Mouse (Mus musculus) right cerebral cortex, adult 18-20 months (tissue): ENCODE results near the gene AA986860.

Experiments used
- DNase-seq: peaks from one replicate; pipeline ENCODE4 v3.0.0; 2022; ENCODE audit warnings: mixed read lengths

AA986860 gene

GRCm38 (mm10) chr1:130737411-130737881 is 5.7 kb downstream of the AA986860 start:
- DNase-seq, result no peak

DNA sequence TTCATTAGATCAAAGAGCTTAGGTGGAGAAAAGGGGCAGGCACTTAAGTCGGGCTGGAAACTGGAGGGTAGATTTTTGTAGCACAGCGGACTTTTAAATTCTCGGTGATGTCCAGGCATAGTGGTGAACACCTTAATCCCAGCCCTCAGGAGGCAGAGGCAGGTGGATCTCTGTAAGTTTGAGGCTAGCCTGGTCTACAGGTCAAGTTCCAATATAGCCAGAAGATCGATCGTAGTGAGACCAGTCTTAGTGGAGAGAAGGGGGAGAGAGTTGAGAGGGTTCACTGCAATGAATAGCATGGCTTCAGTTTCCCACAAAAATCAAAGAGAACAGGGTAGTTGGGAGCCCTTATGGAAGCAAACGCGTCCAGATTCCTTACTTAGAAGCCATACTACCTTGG is 6.1 kb downstream of the AA986860 start:
- DNase-seq, result no peak

GRCm38 (mm10) chr1:130738551-130739106 is 6.9 kb downstream of the AA986860 start:
- no peak for DNase-seq

DNA sequence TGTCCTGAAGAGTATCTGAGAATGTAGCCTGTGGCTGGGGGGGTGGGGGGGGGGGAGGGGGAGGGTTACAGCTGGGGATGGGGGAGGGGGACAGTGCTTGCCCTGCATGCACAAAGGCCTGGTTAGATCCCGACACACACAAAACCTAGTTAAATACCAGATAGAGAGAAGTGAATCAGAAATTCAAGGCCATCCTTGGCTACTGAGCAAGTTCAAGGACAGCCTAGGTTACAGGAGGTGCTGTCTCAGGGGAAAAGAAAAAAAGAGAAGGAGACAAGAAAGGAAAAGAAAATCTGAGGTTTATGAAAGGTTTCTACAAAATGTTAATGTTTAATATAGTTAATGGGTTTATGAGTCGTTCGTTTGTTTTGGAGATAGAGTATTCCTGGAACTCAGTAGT is 7.9 kb downstream of the AA986860 start:
- DNase-seq, result no peak

DNA sequence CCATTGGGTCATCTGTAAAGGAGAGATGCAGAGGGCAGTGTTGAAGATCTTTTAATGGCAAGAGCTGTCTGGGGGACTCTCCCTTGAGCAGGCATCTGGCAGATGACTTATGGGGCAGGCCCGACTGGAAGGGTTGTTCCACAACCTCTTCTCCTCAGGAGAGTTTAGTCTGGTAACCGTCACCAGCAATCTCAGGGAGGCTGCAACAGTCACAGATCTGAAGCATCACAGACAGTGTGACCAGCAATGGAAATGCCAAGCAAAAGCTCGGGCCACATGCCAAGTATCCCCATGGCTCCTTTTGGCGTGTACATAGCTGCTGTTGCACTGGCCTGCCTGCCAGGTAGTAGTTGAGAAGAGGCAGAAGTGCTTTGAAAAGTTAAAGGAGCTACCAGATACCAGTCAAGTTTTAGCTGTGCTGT is 8.5 kb downstream of the AA986860 start:
- no peak for DNase-seq

- peak; percentile 71 for DNase-seq
These were observed 9.3 kb downstream of the AA986860 start for GRCm38 (mm10) chr1:130740781-130741720.

DNA sequence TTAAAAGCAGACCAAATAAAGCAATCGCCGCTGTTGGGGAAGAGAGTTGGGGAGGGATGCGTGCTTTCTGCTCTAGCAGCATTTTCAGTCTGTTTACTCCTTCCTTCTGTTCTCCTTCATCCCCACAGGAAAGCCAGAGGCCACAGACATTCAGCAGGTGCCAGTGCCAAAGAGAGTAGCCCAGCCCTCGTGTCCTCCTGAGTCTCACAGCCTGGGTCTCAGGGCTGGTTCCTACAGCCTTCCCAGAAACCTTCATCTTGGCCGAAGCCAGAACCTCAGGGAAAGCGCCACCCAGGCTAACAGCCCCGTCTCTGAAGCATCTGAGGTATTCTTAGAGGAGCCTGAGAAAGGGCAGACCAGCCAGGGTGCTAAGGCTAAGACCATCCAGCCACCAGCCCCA is 10.4 kb downstream of the AA986860 start:
- no peak for DNase-seq

DNA sequence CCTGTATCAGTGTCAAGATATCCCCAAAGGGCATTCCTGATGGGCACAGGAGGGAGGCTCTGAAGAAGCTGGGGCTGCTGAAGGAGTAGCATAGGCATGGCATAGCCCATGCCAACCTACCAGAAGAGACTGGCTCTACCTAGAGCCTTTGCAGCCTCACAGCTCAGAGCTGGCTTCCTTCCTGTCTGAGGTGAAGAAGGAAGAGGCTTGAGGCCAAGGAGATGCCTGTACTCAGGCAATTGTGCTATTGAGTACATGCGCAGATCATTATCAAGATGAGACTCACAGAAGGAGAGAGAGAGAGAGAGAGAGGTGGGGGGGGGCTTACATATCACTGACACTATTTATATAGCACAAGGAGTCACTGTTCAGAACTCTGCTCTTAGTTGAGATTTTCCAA is 12.0 kb downstream of the AA986860 start:
- no peak for DNase-seq

GRCm38 (mm10) chr1:130744217-130744616 is 12.4 kb downstream of the AA986860 start:
- no peak for DNase-seq

DNA sequence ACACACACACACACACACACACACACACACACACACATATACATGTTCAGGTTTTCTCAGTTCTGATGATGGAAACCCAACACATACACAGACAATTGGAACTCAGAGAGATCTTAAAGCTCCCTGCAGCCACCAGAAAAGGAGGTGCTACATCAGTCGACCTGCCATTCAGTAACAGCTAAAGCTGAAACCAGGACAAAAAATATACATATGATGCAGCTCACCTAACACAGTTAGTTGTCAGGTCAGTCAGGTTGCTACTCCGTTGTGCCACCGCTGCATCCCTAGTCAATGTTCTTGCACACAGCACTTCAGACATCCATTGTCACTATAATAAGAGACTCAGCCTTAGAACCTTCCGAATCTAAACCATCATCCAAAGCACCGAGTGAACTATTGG is 13.2 kb downstream of the AA986860 start:
- no peak for DNase-seq

DNA sequence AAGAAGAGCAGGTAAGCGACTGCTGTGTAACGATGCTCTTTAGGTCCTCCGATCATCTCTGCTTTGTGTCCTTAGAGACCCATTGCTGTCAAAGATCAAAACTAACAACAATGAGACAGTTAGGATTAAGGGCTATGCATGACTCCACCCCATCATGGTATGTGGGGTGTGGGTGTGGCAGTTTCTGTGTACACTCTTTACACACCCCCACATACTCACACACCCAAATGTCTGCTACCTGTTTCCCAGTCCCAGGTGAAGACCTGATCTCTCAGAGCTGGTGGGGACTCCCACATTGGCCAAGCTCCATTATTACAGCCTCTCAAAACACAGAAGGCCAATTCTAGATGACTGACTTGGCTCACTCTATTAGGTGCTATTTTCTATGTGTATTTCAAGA is 13.8 kb downstream of the AA986860 start:
- no peak for DNase-seq

GRCm38 (mm10) chr1:130746819-130747218 is 15.0 kb downstream of the AA986860 start:
- DNase-seq, result no peak

DNA sequence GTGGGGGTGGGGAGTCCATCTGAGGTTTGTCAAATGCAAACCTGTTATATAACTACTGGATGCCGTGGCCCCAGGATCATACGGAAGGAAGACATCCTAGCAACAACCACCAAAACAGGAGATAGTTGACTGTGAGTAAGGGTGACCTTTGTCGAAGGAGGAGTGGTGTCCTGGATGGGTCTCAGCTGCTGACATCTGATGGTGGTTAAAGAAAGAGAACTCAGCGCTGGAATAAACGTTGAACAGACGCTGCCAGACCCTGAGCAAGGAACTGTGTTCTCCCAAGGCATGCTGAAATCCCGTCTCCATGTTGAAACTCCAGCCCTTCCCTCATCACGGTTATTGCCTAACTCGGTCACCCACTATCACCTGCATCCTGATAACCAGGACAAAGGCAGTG is 27.9 kb downstream of the AA986860 start:
- DNase-seq, result no peak

DNA sequence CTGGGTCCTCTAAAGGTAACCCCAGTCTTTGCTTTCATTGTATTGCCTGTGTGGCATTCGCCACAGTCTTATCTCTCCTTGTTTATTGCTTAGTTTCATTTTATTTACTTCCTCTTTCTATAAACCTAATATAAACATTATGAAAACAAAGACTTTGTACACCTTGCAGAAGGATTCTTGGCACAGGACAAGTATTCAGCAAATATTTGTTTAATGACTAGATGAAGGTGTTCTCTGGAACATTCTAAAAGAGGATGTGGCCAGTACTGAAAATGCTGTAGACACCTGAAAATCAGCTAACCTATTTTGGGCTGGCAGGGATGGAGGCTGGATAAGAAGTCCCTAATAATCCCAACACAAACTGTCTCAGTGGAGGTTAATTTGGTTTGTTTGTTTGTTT is 29.8 kb downstream of the AA986860 start:
- DNase-seq, result no peak

DNA sequence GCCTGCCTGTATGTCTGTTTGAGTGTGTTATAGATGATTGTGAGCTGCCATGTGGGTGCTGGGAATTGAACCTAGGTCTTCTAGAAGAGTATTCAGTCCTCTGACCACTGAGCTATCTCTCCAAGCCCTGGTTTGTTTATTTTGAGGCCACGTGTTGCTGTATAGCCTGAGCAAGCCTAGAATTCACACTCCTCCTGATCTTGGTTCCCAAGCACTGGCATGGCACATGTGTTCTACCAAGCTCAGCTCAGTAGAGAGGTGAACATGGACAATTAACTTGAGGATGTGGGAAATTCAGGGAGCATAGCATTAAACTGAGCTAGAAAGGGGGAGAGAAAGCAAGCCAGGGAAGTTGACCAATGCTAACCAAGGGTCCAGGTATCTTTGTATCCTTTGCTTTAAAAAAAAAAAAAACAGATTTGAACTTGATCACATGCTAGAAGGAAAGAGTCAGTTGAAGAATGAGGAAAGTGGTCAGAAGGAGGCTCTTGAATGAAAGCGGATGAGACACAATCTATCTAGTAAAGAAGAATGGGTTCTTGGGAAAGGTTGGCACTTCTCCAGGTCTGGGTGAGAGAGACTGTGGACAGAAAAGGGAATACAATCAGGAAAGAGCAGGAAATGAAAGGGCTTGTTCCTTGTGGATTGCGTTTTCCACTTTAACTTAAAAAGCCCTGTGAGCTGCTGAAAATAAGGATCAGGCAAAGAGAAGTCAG is 30.4 kb downstream of the AA986860 start:
- no peak for DNase-seq

DNA sequence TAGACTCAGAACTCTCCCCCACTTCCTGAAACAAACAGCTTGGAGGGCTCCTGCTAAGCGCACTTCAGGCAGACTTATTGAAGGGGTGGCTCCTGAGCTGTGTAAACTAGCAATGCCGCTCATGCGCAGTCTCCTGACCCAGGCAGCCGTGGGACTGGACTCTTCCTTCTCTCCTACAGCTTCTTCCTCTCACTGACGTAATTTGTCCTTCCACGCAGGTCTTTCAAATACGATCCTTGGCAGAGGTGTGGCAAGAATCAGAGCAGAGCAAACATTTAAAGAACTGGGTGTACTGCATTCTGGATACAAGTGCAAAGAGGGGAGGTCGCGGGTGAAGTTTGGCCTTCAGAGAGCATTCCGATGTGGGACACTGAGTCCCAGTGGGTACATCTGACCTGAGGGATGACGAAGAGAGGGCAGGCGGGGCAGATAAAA is 32.3 kb downstream of the AA986860 start:
- no peak for DNase-seq

- DNase-seq, result no peak
These were observed 35.3 kb downstream of the AA986860 start for GRCm38 (mm10) chr1:130767066-130767465.

- DNase-seq, result no peak
These were observed 38.1 kb downstream of the AA986860 start for GRCm38 (mm10) chr1:130769925-130770324.

- no peak for DNase-seq
These were observed 38.7 kb downstream of the AA986860 start for GRCm38 (mm10) chr1:130770487-130770886.

DNA sequence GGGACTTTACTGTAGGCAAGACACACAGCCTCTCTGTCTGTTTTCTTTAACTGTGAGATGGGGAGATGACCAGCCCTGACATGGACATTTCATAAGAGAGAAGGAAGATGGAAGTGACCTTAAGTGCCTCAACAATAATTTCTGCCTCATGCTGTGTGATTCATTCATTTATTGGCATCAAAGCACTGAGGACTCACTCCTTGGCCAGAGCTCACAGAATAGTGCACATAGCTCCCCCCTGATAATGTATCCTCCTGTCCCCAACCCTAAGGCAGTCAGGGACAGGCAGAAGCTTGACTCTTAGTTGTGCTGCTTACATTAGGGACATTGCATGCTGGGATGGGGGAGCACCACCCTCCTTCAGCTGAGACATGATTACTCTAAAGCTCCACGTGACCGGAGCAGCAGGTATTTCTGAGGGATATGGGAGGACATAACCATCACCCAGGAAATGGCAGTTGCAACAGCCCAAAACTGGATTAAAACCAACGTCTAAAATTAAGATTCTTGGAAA is 39.3 kb downstream of the AA986860 start:
- no peak for DNase-seq

DNA sequence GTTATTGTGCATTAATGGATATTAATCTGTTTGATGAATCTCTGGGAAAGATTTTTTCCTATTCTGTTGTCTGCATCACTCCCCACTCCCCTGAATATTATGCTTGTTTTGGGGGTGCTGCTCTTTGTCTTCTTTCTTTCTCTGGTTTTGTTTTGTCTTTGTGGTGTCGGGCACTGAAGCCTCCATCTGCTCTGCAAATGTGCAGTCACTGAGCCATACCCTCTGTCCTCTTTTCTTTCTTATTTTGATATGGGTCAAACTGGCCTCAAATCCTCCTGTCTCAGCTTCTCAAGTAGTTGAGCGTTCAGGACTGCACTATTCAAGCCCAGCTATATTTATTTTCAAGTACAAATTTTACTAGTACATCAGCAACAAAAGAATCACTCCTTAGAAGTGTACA is 43.5 kb downstream of the AA986860 start:
- DNase-seq, result no peak

GRCm38 (mm10) chr1:130775691-130776331 is 44.0 kb downstream of the AA986860 start:
- no peak for DNase-seq

DNA sequence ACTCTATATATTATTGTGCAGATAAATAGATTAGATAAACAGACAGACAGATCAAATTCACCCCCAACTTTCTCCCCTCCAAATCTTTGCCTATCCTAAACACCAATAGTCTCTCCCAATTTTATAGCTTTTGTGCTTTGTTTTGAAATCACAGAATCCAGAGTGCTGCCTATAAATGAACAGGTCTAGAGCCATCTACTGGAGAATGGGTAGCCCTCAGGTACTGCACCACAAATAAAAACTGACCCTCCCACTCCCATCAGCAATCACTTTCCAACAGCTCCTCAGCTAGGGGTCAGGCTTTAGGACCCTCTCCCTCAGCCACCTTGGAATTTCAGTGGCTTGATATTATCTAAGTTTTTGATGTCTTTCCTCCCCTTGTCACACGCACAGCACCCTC is 44.9 kb downstream of the AA986860 start:
- no peak for DNase-seq
